Mouse (Mus musculus): Measurements from ENCODE around the gene Olfr1184. TPM values are rescaled to one million over a fixed set of nuclear protein-coding genes. Genes with fewer than 3 reads are reported as not detected.

Olfr1184 gene
- not detected in 2 replicates for polyA plus RNA-seq (2012; rRNA removed)

DNA sequence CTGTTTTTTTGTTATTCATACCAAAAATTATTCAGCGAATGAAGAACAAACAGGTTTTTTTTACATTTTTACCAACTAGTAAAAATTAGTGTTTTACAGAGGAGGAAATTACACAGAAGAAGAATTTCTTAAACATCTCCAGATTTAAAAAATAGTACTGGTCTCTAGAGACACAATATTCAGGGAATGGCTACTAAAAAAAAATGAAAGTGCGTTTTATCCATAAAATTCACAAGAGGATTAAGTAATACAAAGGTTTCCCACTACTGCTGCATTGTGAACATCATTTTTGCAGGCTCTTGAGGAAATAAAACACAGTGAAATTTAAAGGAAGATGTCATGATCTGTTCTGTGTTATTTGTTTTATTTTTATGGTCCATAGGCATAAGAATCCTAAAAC, at the start of gene Olfr1184:
TSS of gene Olfr1184 (plus strand) at position 301 of the 400 bp plus-strand sequence.

GRCm38 (mm10) chr2:88449031-88449430, 34.4 kb upstream of the Olfr1184 start, which contains the start of gene Gm13757:
Gene Gm13757, minus strand, starts transcription at chr2:88449131.

GRCm38 (mm10) chr2:88454567-88454966, 28.8 kb upstream of the Olfr1184 start, which contains the start of gene Olfr1183:
Gene Olfr1183, plus strand, starts transcription at chr2:88454867.

DNA sequence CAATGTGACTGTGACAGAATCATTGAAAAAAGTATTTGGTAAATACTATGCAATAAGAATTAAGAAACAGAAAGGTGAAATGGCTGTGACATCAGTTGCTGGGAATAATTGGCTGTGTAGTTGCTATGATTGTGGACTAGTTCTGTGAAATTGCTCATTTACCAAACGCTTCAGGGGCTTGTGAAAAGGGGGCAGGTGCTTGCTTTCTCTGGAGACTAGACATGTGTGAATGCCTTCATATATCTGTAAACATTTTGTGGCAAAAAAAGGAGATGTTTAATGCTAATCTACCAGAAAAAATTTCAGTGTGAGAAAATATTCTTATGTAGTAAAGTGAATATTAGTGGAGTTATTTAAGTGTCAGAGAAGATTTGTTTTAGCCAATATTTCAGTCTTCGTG, 9.6 kb downstream of the Olfr1184 start, which contains the start of gene Olfr1185-ps1:
TSS of gene Olfr1185-ps1 (plus strand) at position 301 of the 400 bp plus-strand sequence.

DNA sequence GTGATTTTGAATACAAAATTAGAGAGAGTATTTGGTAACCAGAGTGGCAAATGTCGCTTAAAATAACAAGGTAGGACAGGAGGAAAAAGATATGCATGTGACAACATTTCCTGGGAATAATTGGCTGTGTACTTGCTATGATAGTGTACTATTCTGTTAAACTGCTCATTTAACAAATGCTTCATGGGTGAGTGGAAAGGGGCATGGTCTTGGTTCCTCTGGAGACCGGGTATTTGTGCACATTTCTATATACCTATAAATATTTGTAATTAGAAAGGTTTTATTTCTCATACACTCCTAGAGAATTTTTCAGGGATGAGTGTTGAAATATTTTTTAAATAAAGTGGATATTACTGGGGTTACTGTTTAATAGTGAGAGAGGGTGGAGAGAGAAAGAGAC, 34.9 kb downstream of the Olfr1184 start, which contains the start of gene Olfr1186:
TSS of gene Olfr1186 (plus strand) at position 301 of the 400 bp plus-strand sequence.

Other genes starting within 250 kb of the Olfr1184 start
- gene Olfr1173, start 203.7 kb upstream of the Olfr1184 start, polyA plus RNA-seq (2012; rRNA removed), result not detected in 2 replicates
- gene Olfr1174-ps, start 168.5 kb upstream of the Olfr1184 start, polyA plus RNA-seq (2012; rRNA removed), result not detected in 2 replicates
- not detected in 2 replicates for gene Olfr1175-ps, start 156.4 kb upstream of the Olfr1184 start, polyA plus RNA-seq (2012; rRNA removed)
- not detected in 2 replicates for gene Olfr1176, start 146.9 kb upstream of the Olfr1184 start, polyA plus RNA-seq (2012; rRNA removed)
- not detected in 2 replicates for gene Olfr1177-ps, start 137.1 kb upstream of the Olfr1184 start, polyA plus RNA-seq (2012; rRNA removed)
- gene Olfr1178, start 96.5 kb upstream of the Olfr1184 start, polyA plus RNA-seq (2012; rRNA removed), result not detected in 2 replicates
- gene Olfr1179, start 77.1 kb upstream of the Olfr1184 start, polyA plus RNA-seq (2012; rRNA removed), result not detected in 2 replicates
- not detected in 2 replicates for gene Olfr1180, start 64.4 kb upstream of the Olfr1184 start, polyA plus RNA-seq (2012; rRNA removed)
- gene Olfr1181, start 57.4 kb upstream of the Olfr1184 start, polyA plus RNA-seq (2012; rRNA removed), result not detected in 2 replicates
- not detected in 2 replicates for gene Gm13757, start 34.5 kb upstream of the Olfr1184 start, polyA plus RNA-seq (2012; rRNA removed)
- gene Olfr1183, start 28.7 kb upstream of the Olfr1184 start, polyA plus RNA-seq (2012; rRNA removed), result not detected in 2 replicates
- gene Olfr1185-ps1, start 9.7 kb downstream of the Olfr1184 start, polyA plus RNA-seq (2012; rRNA removed), result not detected in 2 replicates
- not detected in 2 replicates for gene Olfr1186, start 35.0 kb downstream of the Olfr1184 start, polyA plus RNA-seq (2012; rRNA removed)
- not detected in 2 replicates for gene Olfr1188, start 73.3 kb downstream of the Olfr1184 start, polyA plus RNA-seq (2012; rRNA removed)
- gene Olfr1189, start 102.9 kb downstream of the Olfr1184 start, polyA plus RNA-seq (2012; rRNA removed), result not detected in 2 replicates
- not detected in 2 replicates for gene Olfr1191-ps1, start 156.9 kb downstream of the Olfr1184 start, polyA plus RNA-seq (2012; rRNA removed)
- not detected in 2 replicates for gene Olfr1192-ps1, start 164.9 kb downstream of the Olfr1184 start, polyA plus RNA-seq (2012; rRNA removed)
- not detected in 2 replicates for gene Olfr1193, start 192.0 kb downstream of the Olfr1184 start, polyA plus RNA-seq (2012; rRNA removed)
- not detected in 2 replicates for gene Olfr1195, start 205.6 kb downstream of the Olfr1184 start, polyA plus RNA-seq (2012; rRNA removed)
- not detected in 2 replicates for gene Olfr1196, start 221.0 kb downstream of the Olfr1184 start, polyA plus RNA-seq (2012; rRNA removed)
- gene Olfr1197, start 248.8 kb downstream of the Olfr1184 start, polyA plus RNA-seq (2012; rRNA removed), result not detected in 2 replicates